Mouse (Mus musculus) hindbrain, embryonic 15.5 days (tissue): ENCODE data around the gene Srsf11. TPM values are rescaled to one million over a fixed set of nuclear protein-coding genes. Genes with fewer than 3 reads are reported as not detected.

Source experiments
- ATAC-seq: fragments of 200-750 bp; cut with Nextera tagmentation; 2 replicates; pipeline ENCODE4 v1.8.0; 2017; ENCODE audit warnings: low read depth, moderate number of reproducible peaks, moderate TSS enrichment; ENCODE audit not compliant: low FRiP score
- H3K27ac ChIP-seq: fragments of 300-500 bp; sonication (generic); replicated peaks from 2 replicates; pipeline ENCODE4 v1.5.1; 2015; ENCODE audit warnings: mild to moderate bottlenecking, inconsistent platforms
- H3K27me3 ChIP-seq: fragments of 300-500 bp; sonication (generic); 2 replicates; pipeline ENCODE4 v1.6.1; 2015; ENCODE audit warnings: control low read depth, inconsistent platforms
- H3K36me3 ChIP-seq: fragments of 300-500 bp; sonication (generic); 2 replicates; pipeline ENCODE4 v1.6.1; 2015; ENCODE audit warnings: control low read depth, inconsistent platforms
- H3K4me1 ChIP-seq: fragments of 300-500 bp; sonication (generic); replicated peaks from 2 replicates; pipeline ENCODE4 v1.6.1; 2015; ENCODE audit warnings: control low read depth, inconsistent platforms
- H3K4me2 ChIP-seq: fragments of 300-500 bp; sonication (generic); 2 replicates; pipeline ENCODE4 v1.6.1; 2015; ENCODE audit warnings: moderate library complexity, mild to moderate bottlenecking, inconsistent platforms
- H3K4me3 ChIP-seq: fragments of 300-500 bp; sonication (generic); 2 replicates; pipeline ENCODE4 v1.5.1; 2015; ENCODE audit warnings: mild to moderate bottlenecking, inconsistent platforms
- H3K9ac ChIP-seq: fragments of 300-500 bp; sonication (generic); 2 replicates; pipeline ENCODE4 v1.6.1; 2015; ENCODE audit warnings: inconsistent platforms
- H3K9me3 ChIP-seq: fragments of 300-500 bp; sonication (generic); 2 replicates; pipeline ENCODE4 v1.6.1; 2016; ENCODE audit warnings: control low read depth, inconsistent platforms
- WGBS: fragments of 180-500 bp; shearing (Covaris S2); methylation state at CpG from one replicate; pipeline ENCODE4 v1.1.7; 2015; 5-methylcytosine and 5-hydroxymethylcytosine counted together
- polyA plus RNA-seq: library from polyadenylated mRNA; unstranded; fragments of >200 nt; fragmentation: Nextera tagmentation; extraction: Ambion mirVana; gene quantifications from 2 replicates; pipeline ENCODE4 v1.2.1, GENCODE M21; 2015

The Srsf11 gene
- polyA plus RNA-seq: 230 and 231 TPM in 2 replicates

GRCm38 (mm10) chr3:158036329-158036988 lies at the start of gene Srsf11, which contains the start of gene Lrrc40:
Srsf11 (minus strand) TSS chr3:158036639.
Lrrc40 (plus strand) TSS chr3:158036662.
- Histone ChIP-seq H3K36me3 (no peaks in the 10 kb centered on the region), H3K4me2 (peak within 1 kb of the TSS; percentile 82), H3K4me1 (peaks cover 38% of the 10 kb centered on the region), H3K9me3 (no peaks in the 10 kb centered on the region), H3K27ac (peak within 1 kb of the TSS; percentile 89), H3K9ac (peak within 1 kb of the TSS; percentile 89), H3K27me3 (no peaks in the 10 kb centered on the region), H3K4me3 (peak within 1 kb of the TSS; percentile 96)
- peak; percentile 97 for ATAC-seq
- under 1% methylated on average over 55 of the region's 55 CpGs for WGBS

GRCm38 (mm10) chr3:158077828-158078227 lies 41.4 kb upstream of the Srsf11 start:
- ATAC-seq: no peak
- Histone ChIP-seq H3K9ac (no peak overlapping the region), H3K36me3 (no peaks in the 10 kb centered on the region), H3K4me2 (no peak overlapping the region), H3K9me3 (no peaks in the 10 kb centered on the region), H3K4me3 (no peak overlapping the region), H3K27ac (no peak overlapping the region), H3K27me3 (no peaks in the 10 kb centered on the region), H3K4me1 (no peaks in the 10 kb centered on the region)
- WGBS: 80% methylated on average over 5 of the region's 5 CpGs

- Histone ChIP-seq H3K4me3 (no peak overlapping the region), H3K9ac (no peak overlapping the region), H3K4me2 (no peak overlapping the region), H3K4me1 (no peaks in the 10 kb centered on the region), H3K36me3 (no peaks in the 10 kb centered on the region), H3K9me3 (no peaks in the 10 kb centered on the region), H3K27me3 (no peaks in the 10 kb centered on the region), H3K27ac (no peak overlapping the region)
- no peak for ATAC-seq
- 66% methylated on average over 1 of the region's 1 CpGs for WGBS
Measured at GRCm38 (mm10) chr3:158077380-158077772, 40.9 kb upstream of the Srsf11 start.

- Histone ChIP-seq H3K4me2 (no peak overlapping the region), H3K9ac (no peak overlapping the region), H3K4me1 (no peaks in the 10 kb centered on the region), H3K36me3 (no peaks in the 10 kb centered on the region), H3K27me3 (no peaks in the 10 kb centered on the region), H3K4me3 (no peak overlapping the region), H3K9me3 (no peaks in the 10 kb centered on the region), H3K27ac (no peak overlapping the region)
- WGBS: 46% methylated on average over 4 of the region's 4 CpGs
- no peak for ATAC-seq
Measured at GRCm38 (mm10) chr3:158076685-158077379, 40.4 kb upstream of the Srsf11 start.

GRCm38 (mm10) chr3:158075004-158075403 lies 38.6 kb upstream of the Srsf11 start:
- no peaks in the 10 kb centered on the region for H3K4me1 ChIP-seq
- 87% methylated on average over 2 of the region's 2 CpGs for WGBS

GRCm38 (mm10) chr3:158068613-158069263 lies 32.3 kb upstream of the Srsf11 start:
- H3K27ac ChIP-seq: no peak overlapping the region
- WGBS: 68% methylated on average over 9 of the region's 9 CpGs
- ATAC-seq: no peak
- no peaks in the 10 kb centered on the region for H3K9me3 ChIP-seq
- no peak overlapping the region for H3K4me3 ChIP-seq
- H3K36me3 ChIP-seq: peaks cover 15% of the 10 kb centered on the region
- H3K27me3 ChIP-seq: no peaks in the 10 kb centered on the region
- no peaks in the 10 kb centered on the region for H3K4me1 ChIP-seq
- no peak overlapping the region for H3K9ac ChIP-seq
- no peak overlapping the region for H3K4me2 ChIP-seq

More at GRCm38 (mm10) chr3:158075004-158075403, 38.6 kb upstream of the Srsf11 start:
- no peak overlapping the region for H3K4me3 ChIP-seq
- H3K4me2 ChIP-seq: no peak overlapping the region
- H3K36me3 ChIP-seq: no peaks in the 10 kb centered on the region
- H3K27me3 ChIP-seq: no peaks in the 10 kb centered on the region
- no peaks in the 10 kb centered on the region for H3K9me3 ChIP-seq
- no peak overlapping the region for H3K9ac ChIP-seq
- ATAC-seq: no peak
- no peak overlapping the region for H3K27ac ChIP-seq

- no peak for ATAC-seq
- H3K4me2 ChIP-seq: no peak overlapping the region
- WGBS: 90% methylated on average over 7 of the region's 7 CpGs
Measured at GRCm38 (mm10) chr3:158067916-158068315, 31.5 kb upstream of the Srsf11 start.

GRCm38 (mm10) chr3:158065256-158065655 lies 28.8 kb upstream of the Srsf11 start:
- Histone ChIP-seq H3K27me3 (no peaks in the 10 kb centered on the region), H3K9ac (no peak overlapping the region), H3K27ac (no peak overlapping the region), H3K9me3 (no peaks in the 10 kb centered on the region), H3K4me3 (no peak overlapping the region), H3K4me1 (no peaks in the 10 kb centered on the region), H3K4me2 (no peak overlapping the region), H3K36me3 (peaks cover 15% of the 10 kb centered on the region)
- ATAC-seq: no peak
- 99% methylated on average over 2 of the region's 2 CpGs for WGBS

More at GRCm38 (mm10) chr3:158067916-158068315, 31.5 kb upstream of the Srsf11 start:
- H3K4me3 ChIP-seq: no peak overlapping the region
- H3K36me3 ChIP-seq: peaks cover 15% of the 10 kb centered on the region
- H3K27me3 ChIP-seq: no peaks in the 10 kb centered on the region
- no peak overlapping the region for H3K9ac ChIP-seq
- no peaks in the 10 kb centered on the region for H3K9me3 ChIP-seq
- no peaks in the 10 kb centered on the region for H3K4me1 ChIP-seq
- no peak overlapping the region for H3K27ac ChIP-seq

GRCm38 (mm10) chr3:158061811-158062523 lies 25.5 kb upstream of the Srsf11 start:
- no peak overlapping the region for H3K27ac ChIP-seq

GRCm38 (mm10) chr3:158060621-158061291 lies 24.3 kb upstream of the Srsf11 start:
- Histone ChIP-seq H3K9ac (no peak overlapping the region), H3K27me3 (no peaks in the 10 kb centered on the region), H3K4me1 (no peaks in the 10 kb centered on the region), H3K36me3 (peaks cover 36% of the 10 kb centered on the region), H3K27ac (no peak overlapping the region), H3K4me3 (no peak overlapping the region), H3K9me3 (no peaks in the 10 kb centered on the region), H3K4me2 (no peak overlapping the region)
- ATAC-seq: no peak
- WGBS: 89% methylated on average over 2 of the region's 2 CpGs

More at GRCm38 (mm10) chr3:158061811-158062523, 25.5 kb upstream of the Srsf11 start:
- Histone ChIP-seq H3K36me3 (peaks cover 30% of the 10 kb centered on the region), H3K4me3 (no peak overlapping the region), H3K9ac (no peak overlapping the region), H3K4me1 (no peaks in the 10 kb centered on the region), H3K27me3 (no peaks in the 10 kb centered on the region), H3K9me3 (no peaks in the 10 kb centered on the region), H3K4me2 (no peak overlapping the region)
- ATAC-seq: no peak
- WGBS: 89% methylated on average over 5 of the region's 5 CpGs

GRCm38 (mm10) chr3:158049508-158049907 lies 13.1 kb upstream of the Srsf11 start:
- ATAC-seq: no peak
- Histone ChIP-seq H3K27ac (no peak overlapping the region), H3K4me1 (no peaks in the 10 kb centered on the region), H3K9ac (no peak overlapping the region), H3K9me3 (no peaks in the 10 kb centered on the region), H3K36me3 (peaks cover 18% of the 10 kb centered on the region), H3K4me3 (no peak overlapping the region), H3K27me3 (no peaks in the 10 kb centered on the region), H3K4me2 (no peak overlapping the region)
- WGBS: 77% methylated on average over 2 of the region's 2 CpGs
